Mouse (Mus musculus) liver, embryonic 13.5 days (tissue): ENCODE measurements around the gene 1700013H16Rik. TPM values are rescaled to one million over a fixed set of nuclear protein-coding genes. Genes with fewer than 3 reads are reported as not detected.

Experiments used
- ATAC-seq: fragments of 200-750 bp; cut with Nextera tagmentation; 2 replicates; pipeline ENCODE4 v1.8.0; 2017; ENCODE audit warnings: low read depth, mild to moderate bottlenecking, moderate number of reproducible peaks, moderate library complexity
- DNase-seq: peaks from one replicate; pipeline ENCODE4 v3.0.0; 2022
- H3K27ac ChIP-seq: fragments of 300-500 bp; sonication (generic); 2 replicates; pipeline ENCODE4 v1.5.1; 2015; ENCODE audit warnings: moderate library complexity, mild to moderate bottlenecking, inconsistent platforms
- H3K27me3 ChIP-seq: fragments of 300-500 bp; sonication (generic); 2 replicates; pipeline ENCODE4 v1.6.1; 2015; ENCODE audit warnings: mild to moderate bottlenecking, inconsistent platforms
- H3K36me3 ChIP-seq: fragments of 300-500 bp; sonication (generic); 2 replicates; pipeline ENCODE4 v1.6.1; 2015; ENCODE audit warnings: mild to moderate bottlenecking, inconsistent platforms
- H3K4me1 ChIP-seq: fragments of 300-500 bp; sonication (generic); replicated peaks from 2 replicates; pipeline ENCODE4 v1.6.1; 2015; ENCODE audit warnings: inconsistent platforms
- H3K4me2 ChIP-seq: fragments of 300-500 bp; sonication (generic); 2 replicates; pipeline ENCODE4 v1.6.1; 2015; ENCODE audit warnings: inconsistent platforms, mild to moderate bottlenecking, moderate library complexity
- H3K4me3 ChIP-seq: fragments of 300-500 bp; sonication (generic); replicated peaks from 2 replicates; pipeline ENCODE4 v1.5.1; 2015; ENCODE audit warnings: mild to moderate bottlenecking, inconsistent platforms
- H3K9ac ChIP-seq: fragments of 300-500 bp; sonication (generic); 2 replicates; pipeline ENCODE4 v1.6.1; 2015; ENCODE audit warnings: mild to moderate bottlenecking, inconsistent platforms
- H3K9me3 ChIP-seq: fragments of 300-500 bp; sonication (generic); replicated peaks from 2 replicates; pipeline ENCODE4 v1.6.1; 2016; ENCODE audit warnings: inconsistent platforms
- WGBS: fragments of 180-500 bp; shearing (Covaris S2); methylation state at CpG from one replicate; pipeline ENCODE4 v1.1.7; 2015; ENCODE audit not compliant: insufficient replicate concordance; 5-methylcytosine and 5-hydroxymethylcytosine counted together
- polyA plus RNA-seq: library from polyadenylated mRNA; unstranded; fragments of >200 nt; fragmentation: Nextera tagmentation; extraction: Ambion mirVana; gene quantifications from 2 replicates; pipeline ENCODE4 v1.2.1, GENCODE M21; 2015

1700013H16Rik gene
- polyA plus RNA-seq, 1 experiment from 2014 or later = not detected

DNA sequence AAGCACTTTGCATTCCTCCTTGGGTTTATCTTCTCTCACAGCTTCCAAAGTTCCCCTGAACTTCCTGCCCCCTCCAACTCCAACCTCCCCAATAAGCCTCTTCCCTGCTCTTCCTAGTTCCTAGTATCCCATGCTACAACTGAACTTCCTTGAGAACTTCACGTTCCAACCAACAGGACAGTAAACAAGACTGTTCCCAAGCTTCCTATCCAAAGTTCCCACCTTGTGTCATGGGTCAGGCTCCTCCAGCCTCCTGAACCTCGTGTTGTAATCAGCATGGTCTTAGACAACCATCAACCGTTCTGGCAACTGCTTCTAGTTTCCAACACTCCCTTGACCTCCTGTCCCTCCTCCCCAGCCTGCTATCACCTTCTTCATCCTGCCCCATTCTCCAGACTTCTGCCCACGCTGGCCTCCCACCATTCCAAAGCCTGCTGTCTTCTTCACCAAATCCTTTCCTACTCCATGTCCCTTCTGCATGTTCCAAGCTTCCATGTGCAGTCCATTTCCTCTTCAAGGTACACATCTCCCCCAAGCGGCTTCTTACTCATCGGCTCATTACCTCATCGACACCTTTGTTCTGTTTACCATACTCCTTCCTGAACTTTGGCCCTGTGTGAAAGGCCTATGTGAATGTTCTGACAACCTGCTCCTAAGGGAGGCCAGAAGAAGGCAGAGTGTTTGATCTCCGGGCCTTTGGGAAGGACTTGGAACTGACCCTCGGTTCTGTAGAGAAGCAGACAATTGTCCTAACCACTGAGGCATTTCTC is 63.4 kb downstream of the 1700013H16Rik start:
- no peaks in the 10 kb centered on the region for H3K9me3 ChIP-seq
- no peak overlapping the region for H3K27ac ChIP-seq
- no peak overlapping the region for H3K4me3 ChIP-seq
- no peaks in the 10 kb centered on the region for H3K27me3 ChIP-seq
- H3K4me1 ChIP-seq = no peaks in the 10 kb centered on the region
- H3K36me3 ChIP-seq = no peaks in the 10 kb centered on the region
- H3K9ac ChIP-seq = no peak overlapping the region
- WGBS = 46% methylated on average over 9 of the region's 9 CpGs
- H3K4me2 ChIP-seq = no peak overlapping the region
- DNase-seq (no peak), ATAC-seq (no peak)

DNA sequence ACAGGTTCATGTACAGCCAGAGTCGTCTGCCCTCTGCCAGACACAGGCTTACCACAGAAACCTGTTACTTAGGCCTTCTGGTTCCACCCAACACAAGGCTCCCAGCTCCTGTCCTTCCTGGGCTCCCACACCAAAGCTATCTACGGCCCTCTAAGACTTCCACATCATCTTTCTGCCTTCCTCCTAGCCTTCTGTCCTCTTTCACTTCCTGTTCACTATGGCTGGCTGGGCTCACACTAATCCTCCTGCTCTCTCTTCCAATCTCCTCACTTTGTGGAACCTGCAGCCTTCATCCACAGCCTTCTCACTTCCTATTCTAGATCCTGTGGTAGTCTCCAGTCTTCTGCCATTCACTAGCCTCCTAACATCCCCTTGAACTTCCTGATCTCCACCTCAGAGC is 64.5 kb downstream of the 1700013H16Rik start:
- Histone ChIP-seq H3K36me3 (no peaks in the 10 kb centered on the region), H3K4me2 (no peak overlapping the region), H3K9ac (no peak overlapping the region), H3K4me3 (no peak overlapping the region), H3K4me1 (no peaks in the 10 kb centered on the region), H3K27me3 (no peaks in the 10 kb centered on the region), H3K9me3 (no peaks in the 10 kb centered on the region), H3K27ac (no peak overlapping the region)
- DNase-seq (no peak), ATAC-seq (no peak)
- WGBS = 46% methylated on average over 2 of the region's 2 CpGs

Other genes with a start within 250 kb of the 1700013H16Rik start
- gene Rtl8c, start 149.8 kb downstream of the 1700013H16Rik start, polyA plus RNA-seq = 2.1 and 2.9 TPM in 2 replicates
- gene Gm14597, start 148.9 kb downstream of the 1700013H16Rik start, polyA plus RNA-seq = not detected in 2 replicates
- gene Rtl8a, start 114.1 kb downstream of the 1700013H16Rik start, polyA plus RNA-seq = 6.5 and 6.6 TPM in 2 replicates
- 5.6 and 6.3 TPM in 2 replicates for gene Rtl8b, start 87.4 kb downstream of the 1700013H16Rik start, polyA plus RNA-seq
- 0.07 TPM in 1 of 2 replicates, not detected in the other for gene 4930502E18Rik, start 33.0 kb downstream of the 1700013H16Rik start, polyA plus RNA-seq
- gene Zfp36l3, start 18.6 kb upstream of the 1700013H16Rik start, polyA plus RNA-seq = not detected in 2 replicates
- gene Xlr, start 39.9 kb upstream of the 1700013H16Rik start, polyA plus RNA-seq = 2.3 and 2.5 TPM in 2 replicates